Mouse (Mus musculus): Measurements from ENCODE around the gene C1ql1. TPM values are rescaled to one million over a fixed set of nuclear protein-coding genes. Genes with fewer than 3 reads are reported as not detected.

The C1ql1 gene
- polyA plus RNA-seq, 1 experiment from 2014 or later = 6.8 TPM

DNA sequence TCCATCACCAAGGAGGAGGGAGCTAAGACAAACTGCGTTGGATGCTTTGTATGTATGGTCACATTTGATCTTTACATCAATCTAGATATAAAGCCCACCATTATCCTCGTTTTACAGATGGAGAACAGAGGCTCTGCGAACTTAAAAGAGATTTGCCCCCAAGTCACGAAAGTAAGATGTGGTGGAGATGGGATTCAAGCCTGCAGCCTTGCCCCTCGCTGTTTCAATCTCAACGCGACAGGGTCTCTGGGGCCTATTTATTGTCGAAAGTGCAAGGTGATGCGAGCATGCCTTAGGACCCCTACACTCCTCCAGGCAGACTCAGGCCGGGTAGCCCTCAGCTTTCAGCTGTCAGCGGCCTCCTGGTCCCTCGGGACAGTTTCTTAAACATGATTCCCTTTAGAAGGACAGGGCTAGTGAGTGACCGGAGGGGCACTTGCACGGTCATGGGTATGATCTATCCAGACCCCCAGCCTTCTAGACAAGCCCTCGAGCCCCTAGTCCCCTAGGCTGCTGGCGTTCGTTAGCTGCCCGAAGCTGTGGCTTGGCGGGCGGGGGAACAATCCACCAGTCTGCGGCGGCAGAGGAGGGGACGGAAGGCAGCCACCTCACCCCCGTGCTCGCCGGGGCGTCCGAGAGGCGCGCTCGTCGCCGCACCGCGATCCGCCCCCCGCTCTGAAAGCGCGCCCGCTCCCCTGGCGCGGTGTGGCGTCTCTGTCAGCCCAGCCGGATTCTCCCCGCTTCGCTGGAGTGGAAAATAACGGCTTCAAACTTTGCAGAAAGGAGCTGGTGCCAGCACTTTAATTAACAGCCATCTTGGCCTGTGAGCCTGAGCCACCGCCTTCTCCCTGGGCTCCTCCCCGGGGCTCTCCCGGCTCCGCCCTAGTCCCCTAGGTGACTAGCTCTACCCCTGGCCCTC is 1.8 kb upstream of the C1ql1 start:
- Histone ChIP-seq H3K27ac (ENCODE audit: low read depth, low read length) (no peak overlapping the region), H3K4me3 (ENCODE audit: low read depth, low read length) (peak overlapping the region; percentile 17), H3K9me3 (ENCODE audit: control insufficient read depth, low read length) (no peaks in the 10 kb centered on the region), H3K36me3 (ENCODE audit: control insufficient read depth, insufficient read depth, low read length) (no peaks in the 10 kb centered on the region), H3K27me3 (ENCODE audit: control insufficient read depth, insufficient read depth, low read length) (peaks cover 54% of the 10 kb centered on the region), H3K4me1 (ENCODE audit: control insufficient read depth, insufficient read depth, low read length) (peaks cover 10% of the 10 kb centered on the region; the same call in 1 of the 2 replicates), H3K9ac (replicated peaks; ENCODE audit: low read depth, low read length) (peak overlapping the region; percentile 33; the same call in 1 of the 2 replicates), H3K4me2 (ENCODE audit: low read depth, low read length) (peak overlapping the region; percentile 50)
- ATAC-seq (ENCODE audit: low read depth) = no peak
- WGBS = under 1% methylated on average over 34 of the region's 51 CpGs

DNA sequence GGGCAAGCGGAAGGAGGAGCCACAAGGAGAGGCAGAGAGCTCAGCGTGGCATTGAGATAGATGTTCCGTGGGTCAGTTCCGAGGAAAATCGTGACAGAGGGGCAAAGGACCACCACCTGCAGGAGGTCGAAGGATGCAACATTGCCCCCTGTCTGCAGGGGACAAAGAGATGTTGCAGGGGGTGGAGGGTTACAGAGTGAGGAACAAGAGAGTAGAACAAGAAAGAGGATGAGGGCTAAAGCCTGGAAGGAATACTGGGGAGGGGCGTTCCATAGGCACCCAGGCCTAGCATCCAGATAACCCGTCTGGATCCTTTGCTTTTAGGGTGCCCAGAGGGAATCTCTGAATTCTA is 480 bp upstream of the C1ql1 start:
- Histone ChIP-seq H3K4me1 (ENCODE audit: control insufficient read depth, insufficient read depth, low read length) (peaks cover 10% of the 10 kb centered on the region; the same call in 1 of the 2 replicates), H3K36me3 (ENCODE audit: control insufficient read depth, insufficient read depth, low read length) (no peaks in the 10 kb centered on the region), H3K27me3 (ENCODE audit: control insufficient read depth, insufficient read depth, low read length) (peaks cover 56% of the 10 kb centered on the region), H3K9me3 (ENCODE audit: control insufficient read depth, low read length) (no peaks in the 10 kb centered on the region), H3K9ac (replicated peaks; ENCODE audit: low read depth, low read length) (no peak overlapping the region), H3K4me3 (ENCODE audit: low read depth, low read length) (peak overlapping the region; percentile 31), H3K4me2 (ENCODE audit: low read depth, low read length) (peak overlapping the region; percentile 50), H3K27ac (ENCODE audit: low read depth, low read length) (no peak overlapping the region)
- ATAC-seq (ENCODE audit: low read depth) = peak; percentile 10; the same call in 1 of the 2 replicates
- 5% methylated on average over 8 of the region's 8 CpGs for WGBS

GRCm38 (mm10) chr11:102945306-102946264 is 903 bp downstream of the C1ql1 start:
- peak overlapping the region; percentile 39; the same call in 1 of the 2 replicates for H3K9ac ChIP-seq (replicated peaks; ENCODE audit: low read depth, low read length)
- no peaks in the 10 kb centered on the region for H3K36me3 ChIP-seq (ENCODE audit: control insufficient read depth, insufficient read depth, low read length)
- no peak overlapping the region for H3K27ac ChIP-seq (ENCODE audit: low read depth, low read length)
- H3K4me3 ChIP-seq (ENCODE audit: low read depth, low read length) = peak overlapping the region; percentile 31; the same call in 1 of the 2 replicates
- 2% methylated on average over 54 of the region's 54 CpGs for WGBS
- H3K4me2 ChIP-seq (ENCODE audit: low read depth, low read length) = peak overlapping the region; percentile 50
- peaks cover 60% of the 10 kb centered on the region for H3K27me3 ChIP-seq (ENCODE audit: control insufficient read depth, insufficient read depth, low read length)
- peaks cover 10% of the 10 kb centered on the region; the same call in 1 of the 2 replicates for H3K4me1 ChIP-seq (ENCODE audit: control insufficient read depth, insufficient read depth, low read length)
- no peak for ATAC-seq (ENCODE audit: low read depth)
- no peaks in the 10 kb centered on the region for H3K9me3 ChIP-seq (ENCODE audit: control insufficient read depth, low read length)

DNA sequence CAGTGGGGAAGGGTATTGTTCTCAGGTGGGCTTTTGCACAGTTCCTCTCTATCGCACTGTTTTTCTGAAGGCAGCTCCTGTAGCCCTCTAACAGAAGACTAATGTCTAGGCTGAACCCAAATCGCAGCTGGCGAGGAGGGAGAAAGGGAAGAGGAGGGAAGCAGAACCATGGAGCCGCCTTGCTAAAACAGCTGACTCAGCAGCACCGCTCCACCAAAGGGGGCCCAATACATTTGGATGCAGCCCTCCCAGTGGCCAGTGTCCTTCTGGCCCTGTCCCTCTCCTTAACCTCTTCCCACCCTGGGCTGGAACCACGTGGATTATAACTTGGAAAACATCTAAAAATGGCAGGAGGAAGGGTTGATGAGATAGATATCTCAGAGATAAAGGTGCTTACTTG is 5.3 kb downstream of the C1ql1 start:
- Histone ChIP-seq H3K27me3 (ENCODE audit: control insufficient read depth, insufficient read depth, low read length) (peaks cover 34% of the 10 kb centered on the region), H3K36me3 (ENCODE audit: control insufficient read depth, insufficient read depth, low read length) (no peaks in the 10 kb centered on the region), H3K9me3 (ENCODE audit: control insufficient read depth, low read length) (no peaks in the 10 kb centered on the region), H3K27ac (ENCODE audit: low read depth, low read length) (no peak overlapping the region), H3K4me1 (ENCODE audit: control insufficient read depth, insufficient read depth, low read length) (peaks cover 10% of the 10 kb centered on the region), H3K4me2 (ENCODE audit: low read depth, low read length) (no peak overlapping the region), H3K4me3 (ENCODE audit: low read depth, low read length) (no peak overlapping the region), H3K9ac (replicated peaks; ENCODE audit: low read depth, low read length) (no peak overlapping the region)
- WGBS = 64% methylated on average over 6 of the region's 6 CpGs
- no peak for ATAC-seq (ENCODE audit: low read depth)

DNA sequence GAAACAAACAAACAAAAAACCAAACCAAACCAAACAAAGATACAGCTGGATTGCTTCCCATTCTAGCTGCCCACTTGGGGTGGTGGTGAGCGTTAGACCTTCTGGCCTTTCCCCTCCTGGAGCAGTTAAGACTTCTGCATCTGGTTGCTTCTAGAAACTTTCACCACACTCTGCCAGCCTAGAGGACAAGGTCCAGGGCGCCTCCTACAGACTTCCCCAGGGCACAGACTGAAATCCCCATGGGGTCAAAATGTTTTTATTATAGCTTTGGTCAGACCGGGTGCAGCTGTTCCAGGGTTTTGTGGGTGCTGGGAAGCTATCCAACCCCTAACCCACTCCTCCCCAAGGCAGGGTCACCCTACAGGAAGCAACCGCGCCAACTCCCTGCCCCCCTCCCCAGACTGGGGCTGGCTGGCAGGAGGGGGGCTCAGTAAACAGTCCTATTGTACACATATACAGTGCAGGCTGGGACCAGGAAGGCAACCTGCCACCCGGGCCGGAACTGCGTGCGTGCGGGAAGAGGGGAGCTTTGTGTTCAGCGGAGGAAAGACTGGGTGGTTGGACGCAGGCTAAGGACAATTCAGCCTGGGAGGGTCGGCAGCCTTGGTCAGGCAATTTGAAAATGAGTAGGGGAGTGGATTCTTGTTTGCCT is 7.3 kb downstream of the C1ql1 start:
- 0 out of 2 replicates have a peak overlapping the region, but pooled peaks have one; percentile 25 for H3K9ac ChIP-seq (replicated peaks; ENCODE audit: low read depth, low read length)
- no peaks in the 10 kb centered on the region for H3K36me3 ChIP-seq (ENCODE audit: control insufficient read depth, insufficient read depth, low read length)
- no peak overlapping the region for H3K4me3 ChIP-seq (ENCODE audit: low read depth, low read length)
- H3K9me3 ChIP-seq (ENCODE audit: control insufficient read depth, low read length) = no peaks in the 10 kb centered on the region
- no peak overlapping the region for H3K4me2 ChIP-seq (ENCODE audit: low read depth, low read length)
- peaks cover 14% of the 10 kb centered on the region for H3K27me3 ChIP-seq (ENCODE audit: control insufficient read depth, insufficient read depth, low read length)
- 28% methylated on average over 13 of the region's 13 CpGs for WGBS
- peaks cover 10% of the 10 kb centered on the region for H3K4me1 ChIP-seq (ENCODE audit: control insufficient read depth, insufficient read depth, low read length)
- ATAC-seq (ENCODE audit: low read depth) = peak; percentile 39; the same call in 1 of the 2 replicates
- H3K27ac ChIP-seq (ENCODE audit: low read depth, low read length) = no peak overlapping the region

GRCm38 (mm10) chr11:102937529-102938182 is 8.8 kb downstream of the C1ql1 start:
- H3K27ac ChIP-seq (ENCODE audit: low read depth, low read length) = no peak overlapping the region
- peaks cover 10% of the 10 kb centered on the region for H3K4me1 ChIP-seq (ENCODE audit: control insufficient read depth, insufficient read depth, low read length)
- no peaks in the 10 kb centered on the region for H3K36me3 ChIP-seq (ENCODE audit: control insufficient read depth, insufficient read depth, low read length)
- H3K4me2 ChIP-seq (ENCODE audit: low read depth, low read length) = no peak overlapping the region
- H3K4me3 ChIP-seq (ENCODE audit: low read depth, low read length) = no peak overlapping the region
- H3K27me3 ChIP-seq (ENCODE audit: control insufficient read depth, insufficient read depth, low read length) = peaks cover 4% of the 10 kb centered on the region; the same call in 1 of the 2 replicates
- peak; percentile 76; the same call in 1 of the 2 replicates for ATAC-seq (ENCODE audit: low read depth)
- WGBS = 26% methylated on average over 3 of the region's 3 CpGs
- H3K9me3 ChIP-seq (ENCODE audit: control insufficient read depth, low read length) = no peaks in the 10 kb centered on the region
- H3K9ac ChIP-seq (replicated peaks; ENCODE audit: low read depth, low read length) = no peak overlapping the region

- Histone ChIP-seq H3K4me2 (ENCODE audit: low read depth, low read length) (no peak overlapping the region), H3K27ac (ENCODE audit: low read depth, low read length) (no peak overlapping the region), H3K9ac (replicated peaks; ENCODE audit: low read depth, low read length) (no peak overlapping the region), H3K27me3 (ENCODE audit: control insufficient read depth, insufficient read depth, low read length) (peaks cover 4% of the 10 kb centered on the region; the same call in 1 of the 2 replicates), H3K9me3 (ENCODE audit: control insufficient read depth, low read length) (no peaks in the 10 kb centered on the region), H3K4me3 (ENCODE audit: low read depth, low read length) (no peak overlapping the region), H3K36me3 (ENCODE audit: control insufficient read depth, insufficient read depth, low read length) (no peaks in the 10 kb centered on the region), H3K4me1 (ENCODE audit: control insufficient read depth, insufficient read depth, low read length) (peaks cover 10% of the 10 kb centered on the region)
- WGBS = 36% methylated on average over 4 of the region's 4 CpGs
- no peak for ATAC-seq (ENCODE audit: low read depth)
Observed at GRCm38 (mm10) chr11:102936272-102936671, 10.2 kb downstream of the C1ql1 start.

- Histone ChIP-seq H3K4me3 (ENCODE audit: low read depth, low read length) (no peak overlapping the region), H3K4me1 (ENCODE audit: control insufficient read depth, insufficient read depth, low read length) (no peaks in the 10 kb centered on the region), H3K27me3 (ENCODE audit: control insufficient read depth, insufficient read depth, low read length) (no peaks in the 10 kb centered on the region), H3K4me2 (ENCODE audit: low read depth, low read length) (no peak overlapping the region), H3K9me3 (ENCODE audit: control insufficient read depth, low read length) (no peaks in the 10 kb centered on the region), H3K27ac (ENCODE audit: low read depth, low read length) (no peak overlapping the region), H3K36me3 (ENCODE audit: control insufficient read depth, insufficient read depth, low read length) (no peaks in the 10 kb centered on the region), H3K9ac (replicated peaks; ENCODE audit: low read depth, low read length) (no peak overlapping the region)
- no peak for ATAC-seq (ENCODE audit: low read depth)
- 91% methylated on average over 10 of the region's 10 CpGs for WGBS
Observed at GRCm38 (mm10) chr11:102930672-102931071, 15.8 kb downstream of the C1ql1 start.

Measured in neural tube, embryonic 14.5 days (tissue).